Mouse (Mus musculus): ENCODE data around the gene Phlpp1. TPM values are rescaled to one million over a fixed set of nuclear protein-coding genes. Genes with fewer than 3 reads are reported as not detected.

Gene Phlpp1
- polyA plus RNA-seq, 1 experiment from 2014 or later: 5.1 TPM

GRCm38 (mm10) chr1:106346776-106347175, 175.2 kb downstream of the Phlpp1 start:
- H3K36me3 ChIP-seq: peaks cover 6% of the 10 kb centered on the region; the same call in 1 of the 2 replicates
- 95% methylated on average over 3 of the region's 3 CpGs for WGBS
- no peaks in the 10 kb centered on the region for H3K4me1 ChIP-seq

GRCm38 (mm10) chr1:106349116-106349515, 177.6 kb downstream of the Phlpp1 start:
- no peak overlapping the region for H3K4me2 ChIP-seq (replicated peaks)
- peaks cover 6% of the 10 kb centered on the region; the same call in 1 of the 2 replicates for H3K36me3 ChIP-seq
- no peaks in the 10 kb centered on the region for H3K27me3 ChIP-seq
- 87% methylated on average over 3 of the region's 3 CpGs for WGBS
- H3K4me3 ChIP-seq: no peak overlapping the region
- H3K4me1 ChIP-seq: no peaks in the 10 kb centered on the region
- no peak overlapping the region for H3K27ac ChIP-seq
- ATAC-seq (ENCODE audit: insufficient number of reproducible peaks, insufficient read depth, low FRiP score, low TSS enrichment): no peak
- no peaks in the 10 kb centered on the region for H3K9me3 ChIP-seq
- no peak overlapping the region for H3K9ac ChIP-seq

More at GRCm38 (mm10) chr1:106346776-106347175, 175.2 kb downstream of the Phlpp1 start:
- no peak overlapping the region for H3K27ac ChIP-seq
- no peak for ATAC-seq (ENCODE audit: insufficient number of reproducible peaks, insufficient read depth, low FRiP score, low TSS enrichment)
- no peak overlapping the region for H3K4me3 ChIP-seq
- no peak overlapping the region for H3K4me2 ChIP-seq (replicated peaks)
- no peak overlapping the region for H3K9ac ChIP-seq
- no peaks in the 10 kb centered on the region for H3K9me3 ChIP-seq
- no peaks in the 10 kb centered on the region for H3K27me3 ChIP-seq

- H3K36me3 ChIP-seq: peaks cover 6% of the 10 kb centered on the region; the same call in 1 of the 2 replicates
- no peaks in the 10 kb centered on the region for H3K9me3 ChIP-seq
- H3K4me2 ChIP-seq (replicated peaks): no peak overlapping the region
- no peak for ATAC-seq (ENCODE audit: insufficient number of reproducible peaks, insufficient read depth, low FRiP score, low TSS enrichment)
- H3K9ac ChIP-seq: no peak overlapping the region
- H3K27ac ChIP-seq: no peak overlapping the region
- H3K4me3 ChIP-seq: no peak overlapping the region
- WGBS: 77% methylated on average over 2 of the region's 2 CpGs
- no peaks in the 10 kb centered on the region for H3K27me3 ChIP-seq
- H3K4me1 ChIP-seq: no peaks in the 10 kb centered on the region
Observed at GRCm38 (mm10) chr1:106351512-106351911, 180.0 kb downstream of the Phlpp1 start.

GRCm38 (mm10) chr1:106352801-106353511, 181.4 kb downstream of the Phlpp1 start:
- H3K27me3 ChIP-seq: no peaks in the 10 kb centered on the region
- no peak overlapping the region for H3K4me3 ChIP-seq
- 83% methylated on average over 2 of the region's 2 CpGs for whole genome bisulfite sequencing
- H3K4me1 ChIP-seq: no peaks in the 10 kb centered on the region
- no peak for ATAC-seq (ENCODE audit: insufficient number of reproducible peaks, insufficient read depth, low FRiP score, low TSS enrichment)
- H3K27ac ChIP-seq: no peak overlapping the region
- no peak overlapping the region for H3K9ac ChIP-seq
- H3K9me3 ChIP-seq: no peaks in the 10 kb centered on the region
- peaks cover 6% of the 10 kb centered on the region; the same call in 1 of the 2 replicates for H3K36me3 ChIP-seq
- no peak overlapping the region for H3K4me2 ChIP-seq (replicated peaks)

GRCm38 (mm10) chr1:106353993-106354392, 182.4 kb downstream of the Phlpp1 start:
- no peak overlapping the region for H3K9ac ChIP-seq
- no peaks in the 10 kb centered on the region for H3K9me3 ChIP-seq
- H3K27me3 ChIP-seq: no peaks in the 10 kb centered on the region
- ATAC-seq (ENCODE audit: insufficient number of reproducible peaks, insufficient read depth, low FRiP score, low TSS enrichment): no peak
- H3K36me3 ChIP-seq: peaks cover 6% of the 10 kb centered on the region; the same call in 1 of the 2 replicates
- no peaks in the 10 kb centered on the region for H3K4me1 ChIP-seq
- H3K4me2 ChIP-seq (replicated peaks): no peak overlapping the region
- WGBS: 78% methylated on average over 4 of the region's 4 CpGs
- no peak overlapping the region for H3K4me3 ChIP-seq
- no peak overlapping the region for H3K27ac ChIP-seq

- H3K9ac ChIP-seq: no peak overlapping the region
- no peaks in the 10 kb centered on the region for H3K36me3 ChIP-seq
- no peak overlapping the region for H3K27ac ChIP-seq
- H3K4me2 ChIP-seq (replicated peaks): no peak overlapping the region
- no peak for ATAC-seq (ENCODE audit: insufficient number of reproducible peaks, insufficient read depth, low FRiP score, low TSS enrichment)
- H3K27me3 ChIP-seq: no peaks in the 10 kb centered on the region
- no peaks in the 10 kb centered on the region for H3K4me1 ChIP-seq
- no peak overlapping the region for H3K4me3 ChIP-seq
- no peaks in the 10 kb centered on the region for H3K9me3 ChIP-seq
Observed at GRCm38 (mm10) chr1:106359474-106359873, 187.9 kb downstream of the Phlpp1 start.

GRCm38 (mm10) chr1:106362841-106363604, 191.5 kb downstream of the Phlpp1 start:
- Histone ChIP-seq H3K27ac (no peak overlapping the region), H3K9ac (no peak overlapping the region), H3K4me3 (no peak overlapping the region), H3K36me3 (no peaks in the 10 kb centered on the region), H3K9me3 (no peaks in the 10 kb centered on the region), H3K4me1 (no peaks in the 10 kb centered on the region), H3K27me3 (no peaks in the 10 kb centered on the region), H3K4me2 (replicated peaks) (no peak overlapping the region)
- WGBS: 87% methylated on average over 3 of the region's 3 CpGs
- no peak for ATAC-seq (ENCODE audit: insufficient number of reproducible peaks, insufficient read depth, low FRiP score, low TSS enrichment)

- Histone ChIP-seq H3K9ac (no peak overlapping the region), H3K36me3 (peaks cover 8% of the 10 kb centered on the region; the same call in 1 of the 2 replicates), H3K4me3 (no peak overlapping the region), H3K4me2 (replicated peaks) (no peak overlapping the region), H3K27me3 (no peaks in the 10 kb centered on the region), H3K27ac (no peak overlapping the region), H3K9me3 (no peaks in the 10 kb centered on the region), H3K4me1 (no peaks in the 10 kb centered on the region)
- WGBS: 65% methylated on average over 3 of the region's 3 CpGs
- no peak for ATAC-seq (ENCODE audit: insufficient number of reproducible peaks, insufficient read depth, low FRiP score, low TSS enrichment)
Observed at GRCm38 (mm10) chr1:106369330-106369729, 197.8 kb downstream of the Phlpp1 start.

- H3K4me3 ChIP-seq: no peak overlapping the region
- no peak overlapping the region for H3K9ac ChIP-seq
- H3K27ac ChIP-seq: no peak overlapping the region
- H3K9me3 ChIP-seq: no peaks in the 10 kb centered on the region
- no peaks in the 10 kb centered on the region for H3K27me3 ChIP-seq
- H3K36me3 ChIP-seq: peaks cover 8% of the 10 kb centered on the region; the same call in 1 of the 2 replicates
- no peaks in the 10 kb centered on the region for H3K4me1 ChIP-seq
- no peak overlapping the region for H3K4me2 ChIP-seq (replicated peaks)
- WGBS: 88% methylated on average over 2 of the region's 2 CpGs
- no peak for ATAC-seq (ENCODE audit: insufficient number of reproducible peaks, insufficient read depth, low FRiP score, low TSS enrichment)
Observed at GRCm38 (mm10) chr1:106372446-106372845, 200.9 kb downstream of the Phlpp1 start.

- Histone ChIP-seq H3K4me1 (no peaks in the 10 kb centered on the region), H3K36me3 (peaks cover 8% of the 10 kb centered on the region; the same call in 1 of the 2 replicates), H3K27ac (no peak overlapping the region), H3K27me3 (no peaks in the 10 kb centered on the region), H3K9ac (no peak overlapping the region), H3K4me3 (no peak overlapping the region), H3K9me3 (no peaks in the 10 kb centered on the region), H3K4me2 (replicated peaks) (no peak overlapping the region)
- WGBS: 94% methylated on average over 1 of the region's 1 CpGs
- no peak for ATAC-seq (ENCODE audit: insufficient number of reproducible peaks, insufficient read depth, low FRiP score, low TSS enrichment)
Observed at GRCm38 (mm10) chr1:106373656-106374055, 202.1 kb downstream of the Phlpp1 start.

GRCm38 (mm10) chr1:106374274-106374673, 202.7 kb downstream of the Phlpp1 start:
- Histone ChIP-seq H3K4me3 (no peak overlapping the region), H3K27me3 (no peaks in the 10 kb centered on the region), H3K9me3 (no peaks in the 10 kb centered on the region), H3K27ac (no peak overlapping the region), H3K4me1 (no peaks in the 10 kb centered on the region), H3K9ac (no peak overlapping the region), H3K4me2 (replicated peaks) (no peak overlapping the region), H3K36me3 (peaks cover 3% of the 10 kb centered on the region; the same call in 1 of the 2 replicates)
- 92% methylated on average over 2 of the region's 2 CpGs for WGBS
- ATAC-seq (ENCODE audit: insufficient number of reproducible peaks, insufficient read depth, low FRiP score, low TSS enrichment): no peak

- H3K27ac ChIP-seq: no peak overlapping the region
- WGBS: 80% methylated on average over 4 of the region's 4 CpGs
- no peak for ATAC-seq (ENCODE audit: insufficient number of reproducible peaks, insufficient read depth, low FRiP score, low TSS enrichment)
- no peak overlapping the region for H3K9ac ChIP-seq
- no peaks in the 10 kb centered on the region for H3K36me3 ChIP-seq
- H3K27me3 ChIP-seq: no peaks in the 10 kb centered on the region
- no peak overlapping the region for H3K4me2 ChIP-seq (replicated peaks)
- H3K9me3 ChIP-seq: no peaks in the 10 kb centered on the region
- no peak overlapping the region for H3K4me3 ChIP-seq
- no peaks in the 10 kb centered on the region for H3K4me1 ChIP-seq
Observed at GRCm38 (mm10) chr1:106374971-106375370, 203.4 kb downstream of the Phlpp1 start.

Measured in embryonic facial prominence, embryonic 12.5 days (tissue).